Mouse (Mus musculus) hindbrain, postnatal 0 days (tissue): ENCODE measurements at regions not wholly inside any gene's neighbourhood (a gene's known extent, or its start where the extent isn't known, plus 50 kb on each side); places are given as distances from the start of the nearest gene placed in this dataset.

Experiments used
- ATAC-seq: fragments of 200-750 bp; cut with Nextera tagmentation; 2 replicates; pipeline ENCODE4 v1.8.0; 2017; ENCODE audit warnings: mild to moderate bottlenecking, moderate TSS enrichment, moderate library complexity
- DNase-seq: peaks from one replicate; pipeline ENCODE4 v3.0.0-alpha.2; 2015; ENCODE audit warnings: low spot score
- H3K27ac ChIP-seq: fragments of 300-500 bp; sonication (generic); 2 replicates; pipeline ENCODE4 v1.5.1; 2014; ENCODE audit warnings: mild to moderate bottlenecking
- H3K27me3 ChIP-seq: fragments of 300-500 bp; sonication (generic); 2 replicates; pipeline ENCODE4 v1.6.1; 2014; ENCODE audit warnings: low read length, mixed read lengths; ENCODE audit not compliant: insufficient read depth
- H3K36me3 ChIP-seq: fragments of 300-500 bp; sonication (generic); 2 replicates; pipeline ENCODE4 v1.6.1; 2014; ENCODE audit warnings: low read length, mixed read lengths; ENCODE audit not compliant: insufficient read depth
- H3K4me1 ChIP-seq: fragments of 300-500 bp; sonication (generic); 2 replicates; pipeline ENCODE4 v1.6.1; 2014; ENCODE audit warnings: antibody characterized with exemption, low read length, mixed read lengths; ENCODE audit not compliant: insufficient read depth
- H3K4me2 ChIP-seq: fragments of 300-500 bp; sonication (generic); 2 replicates; pipeline ENCODE4 v1.6.1; 2014; ENCODE audit warnings: low read depth, mild to moderate bottlenecking, low read length, moderate library complexity, mixed read lengths
- H3K4me3 ChIP-seq: fragments of 300-500 bp; sonication (generic); 2 replicates; pipeline ENCODE4 v1.5.1; 2014; ENCODE audit warnings: low read length
- H3K9ac ChIP-seq: fragments of 300-500 bp; sonication (generic); replicated peaks from 2 replicates; pipeline ENCODE4 v1.6.1; 2014; ENCODE audit warnings: mild to moderate bottlenecking, low read length, moderate library complexity, mixed read lengths
- H3K9me3 ChIP-seq: fragments of 300-500 bp; sonication (generic); 2 replicates; pipeline ENCODE4 v1.6.1; 2016; ENCODE audit warnings: low read length, mixed read lengths
- CTCF ChIP-seq: IDR thresholded peaks from 2 replicates; pipeline ENCODE4 v1.5.1; 2016; ENCODE audit warnings: antibody characterized with exemption, control low read depth, low read depth
- WGBS: fragments of 180-500 bp; shearing (Covaris S2); extraction: QIAGEN DNeasy Blood & Tissue Kit; methylation state at CpG from one replicate; pipeline ENCODE4 v1.1.7; 2014; 5-methylcytosine and 5-hydroxymethylcytosine counted together

DNA sequence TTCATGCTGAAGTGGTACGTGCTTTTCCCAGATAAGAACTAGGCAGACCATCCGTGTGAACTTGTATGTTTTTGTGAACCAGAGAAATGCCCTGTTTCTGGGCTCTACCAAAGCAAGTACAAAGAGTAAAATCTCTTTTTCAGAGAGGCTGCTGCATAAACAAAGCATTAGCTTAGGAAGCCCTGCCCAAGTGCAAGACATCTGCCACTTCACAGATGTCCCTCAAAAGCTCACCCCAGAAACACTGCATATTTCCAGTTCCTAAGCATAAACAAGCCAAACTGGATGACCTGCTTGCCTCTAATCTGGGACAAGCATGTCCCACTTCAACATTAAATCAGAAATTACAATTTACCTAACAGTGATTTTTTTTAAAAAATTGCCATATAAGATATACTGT lies 556.7 kb downstream of the 1190002N15Rik start:
- ATAC-seq: no peak
- no peaks in the 10 kb centered on the region for H3K27me3 ChIP-seq
- 61% methylated on average over 2 of the region's 2 CpGs for WGBS
- H3K4me3 ChIP-seq: no peak overlapping the region
- no peaks in the 10 kb centered on the region for H3K4me1 ChIP-seq
- TF ChIP-seq CTCF: no peak
- no peak overlapping the region for H3K9ac ChIP-seq
- no peaks in the 10 kb centered on the region for H3K36me3 ChIP-seq
- no peak for DNase-seq
- no peak overlapping the region for H3K4me2 ChIP-seq
- no peak overlapping the region for H3K27ac ChIP-seq
- H3K9me3 ChIP-seq: no peaks in the 10 kb centered on the region

DNA sequence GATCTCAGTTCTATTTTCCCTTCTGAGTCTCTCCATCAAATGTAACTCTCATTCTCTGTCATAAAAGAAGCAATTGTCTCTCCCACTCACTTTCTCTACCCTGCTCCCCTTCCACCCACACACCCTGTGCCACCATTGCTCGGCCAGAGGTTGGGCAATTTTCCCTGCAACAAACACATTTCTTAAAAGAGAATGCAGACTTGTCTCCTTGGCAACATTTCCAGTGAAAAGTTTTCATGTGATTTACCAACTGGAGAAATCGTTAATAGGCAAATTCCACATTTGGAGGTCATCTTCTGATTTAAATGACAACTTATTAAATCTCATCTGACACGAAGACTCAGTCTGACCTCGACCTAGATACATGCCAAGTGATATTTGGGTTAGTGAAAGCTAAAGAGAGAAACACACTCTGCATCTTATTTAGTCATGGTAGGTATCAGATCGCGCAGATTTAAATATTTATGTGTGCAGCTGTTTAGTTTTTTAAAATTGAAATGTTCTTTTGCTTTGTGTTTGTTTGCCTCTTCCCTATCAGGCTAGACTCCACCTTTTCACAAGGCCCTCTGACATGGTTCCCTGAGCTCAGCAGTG lies 568.1 kb downstream of the 1190002N15Rik start:
- Histone ChIP-seq H3K4me2 (no peak overlapping the region), H3K27ac (no peak overlapping the region), H3K4me3 (no peak overlapping the region), H3K9me3 (no peaks in the 10 kb centered on the region), H3K36me3 (no peaks in the 10 kb centered on the region), H3K4me1 (no peaks in the 10 kb centered on the region), H3K9ac (no peak overlapping the region), H3K27me3 (no peaks in the 10 kb centered on the region)
- WGBS: 63% methylated on average over 6 of the region's 6 CpGs
- ATAC-seq (no peak), DNase-seq (no peak)
- TF ChIP-seq CTCF: no peak

DNA sequence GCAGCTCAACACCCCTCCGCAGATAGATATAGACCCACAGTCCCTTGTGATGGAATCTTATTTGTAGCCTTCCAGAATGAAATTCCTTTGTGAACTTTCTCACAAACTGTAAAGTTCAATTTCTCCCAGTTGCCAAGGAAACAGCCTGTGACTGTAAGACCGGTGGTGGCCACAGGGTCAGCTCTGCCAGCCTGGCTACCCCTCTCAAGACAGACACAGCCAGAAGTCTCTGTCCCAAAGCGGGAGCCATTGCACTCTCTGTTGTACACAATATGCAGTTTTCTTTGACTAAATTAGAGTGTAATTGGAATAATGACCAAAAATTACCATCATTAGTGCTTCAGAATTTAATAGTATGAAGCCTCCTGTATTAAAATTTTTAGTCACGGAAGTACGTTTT lies 568.8 kb downstream of the 1190002N15Rik start:
- ATAC-seq (no peak), DNase-seq (peak; percentile 15)
- TF ChIP-seq CTCF: no peak

DNA sequence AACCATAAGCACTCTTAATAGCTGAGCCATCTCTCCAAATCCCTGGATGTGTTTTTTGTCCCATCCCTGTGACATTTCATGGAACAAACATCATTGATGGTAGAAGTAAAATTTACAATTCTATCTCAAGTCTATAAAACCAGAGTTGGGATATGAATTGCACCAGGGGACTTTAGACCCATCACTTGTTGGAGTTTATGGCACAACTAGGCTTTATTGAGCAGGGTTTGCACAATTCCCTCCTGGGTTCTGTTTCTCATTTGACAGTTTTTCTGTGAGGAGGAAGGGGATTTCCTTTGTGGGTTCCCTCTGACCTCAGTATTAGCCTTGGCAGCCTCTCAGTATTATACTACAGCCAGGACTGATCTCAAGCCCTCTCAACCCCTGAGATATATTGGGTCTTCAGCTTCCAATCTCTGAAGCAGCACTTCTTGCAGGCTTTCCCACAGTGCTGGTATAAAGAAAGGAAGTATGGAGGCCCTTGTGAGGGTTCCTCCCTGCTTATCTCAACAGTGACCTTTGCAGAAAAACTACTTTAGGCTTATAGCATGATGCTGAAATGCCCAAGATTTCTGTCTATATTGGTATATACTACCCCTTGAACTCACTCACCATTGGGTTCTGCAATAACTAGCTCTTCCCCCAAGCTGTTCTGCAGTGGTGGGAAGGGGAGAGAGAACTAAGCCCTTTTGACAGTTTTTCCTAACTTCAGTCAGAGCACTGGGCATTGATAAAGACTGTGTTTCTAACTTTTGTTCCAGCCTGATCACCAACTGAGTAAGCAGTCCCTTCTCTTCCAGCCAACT lies 582.4 kb downstream of the 1190002N15Rik start:
- no peak overlapping the region for H3K4me2 ChIP-seq
- H3K36me3 ChIP-seq: no peaks in the 10 kb centered on the region
- DNase-seq (no peak), ATAC-seq (no peak)
- no peak overlapping the region for H3K27ac ChIP-seq
- H3K4me3 ChIP-seq: no peak overlapping the region
- TF ChIP-seq CTCF: no peak
- no peaks in the 10 kb centered on the region for H3K27me3 ChIP-seq
- H3K4me1 ChIP-seq: no peaks in the 10 kb centered on the region
- no peaks in the 10 kb centered on the region for H3K9me3 ChIP-seq
- H3K9ac ChIP-seq: no peak overlapping the region

More for the DNA sequence above, 568.8 kb downstream of the 1190002N15Rik start:
- H3K4me2 ChIP-seq: no peak overlapping the region
- H3K27me3 ChIP-seq: no peaks in the 10 kb centered on the region
- no peaks in the 10 kb centered on the region for H3K9me3 ChIP-seq
- H3K27ac ChIP-seq: no peak overlapping the region
- no peak overlapping the region for H3K9ac ChIP-seq
- WGBS: 59% methylated on average over 5 of the region's 5 CpGs
- H3K4me3 ChIP-seq: no peak overlapping the region
- no peaks in the 10 kb centered on the region for H3K4me1 ChIP-seq
- H3K36me3 ChIP-seq: no peaks in the 10 kb centered on the region

DNA sequence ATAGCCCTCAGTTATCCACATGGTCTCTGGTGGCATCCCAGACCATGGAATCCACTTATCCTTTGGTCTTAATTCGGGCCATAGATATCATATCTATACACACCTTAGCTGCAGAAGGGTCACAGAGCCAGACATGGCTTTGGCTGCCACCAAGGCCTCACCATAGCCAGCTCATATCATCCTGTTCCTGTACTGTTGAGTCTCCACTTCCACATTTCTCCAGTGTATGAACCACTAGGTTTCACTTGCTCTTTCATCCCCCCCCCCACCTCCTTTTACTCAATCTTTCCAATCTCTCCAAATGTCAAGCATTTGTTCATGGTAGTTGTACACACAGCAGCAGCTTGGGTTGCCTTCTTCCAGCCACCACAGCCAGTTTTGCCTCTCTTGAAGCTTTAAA lies 589.2 kb downstream of the 1190002N15Rik start:
- H3K9ac ChIP-seq: no peak overlapping the region
- H3K4me1 ChIP-seq: no peaks in the 10 kb centered on the region
- H3K4me3 ChIP-seq: no peak overlapping the region
- no peak overlapping the region for H3K27ac ChIP-seq
- TF ChIP-seq CTCF: no peak
- 86% methylated on average over 1 of the region's 1 CpGs for WGBS
- ATAC-seq (no peak), DNase-seq (no peak)
- H3K27me3 ChIP-seq: no peaks in the 10 kb centered on the region
- no peaks in the 10 kb centered on the region for H3K36me3 ChIP-seq
- no peak overlapping the region for H3K4me2 ChIP-seq
- no peaks in the 10 kb centered on the region for H3K9me3 ChIP-seq

DNA sequence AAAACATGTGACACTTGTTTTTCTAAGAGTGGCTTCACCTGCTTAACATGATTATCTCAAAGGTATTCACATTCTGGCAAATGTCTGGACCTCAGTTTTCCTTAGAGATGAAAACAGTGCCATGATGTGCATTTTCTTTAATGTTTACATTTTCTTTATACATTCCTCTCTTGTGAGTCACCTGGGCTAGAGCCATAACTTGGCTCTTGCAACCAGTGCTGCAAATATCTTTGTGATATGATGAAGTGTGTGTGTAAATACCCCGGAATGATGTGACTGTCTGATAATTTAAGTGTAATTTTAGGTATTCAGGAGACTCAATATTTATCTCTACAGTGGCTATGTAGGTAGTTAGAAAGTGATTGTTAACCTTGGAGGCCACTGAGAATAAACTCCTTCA lies 590.8 kb downstream of the 1190002N15Rik start:
- Histone ChIP-seq H3K4me2 (no peak overlapping the region), H3K36me3 (no peaks in the 10 kb centered on the region), H3K9ac (no peak overlapping the region), H3K4me3 (no peak overlapping the region), H3K4me1 (no peaks in the 10 kb centered on the region), H3K27ac (no peak overlapping the region), H3K27me3 (no peaks in the 10 kb centered on the region), H3K9me3 (no peaks in the 10 kb centered on the region)
- no peak for TF ChIP-seq CTCF
- DNase-seq (no peak), ATAC-seq (no peak)
- WGBS: 96% methylated on average over 1 of the region's 1 CpGs

DNA sequence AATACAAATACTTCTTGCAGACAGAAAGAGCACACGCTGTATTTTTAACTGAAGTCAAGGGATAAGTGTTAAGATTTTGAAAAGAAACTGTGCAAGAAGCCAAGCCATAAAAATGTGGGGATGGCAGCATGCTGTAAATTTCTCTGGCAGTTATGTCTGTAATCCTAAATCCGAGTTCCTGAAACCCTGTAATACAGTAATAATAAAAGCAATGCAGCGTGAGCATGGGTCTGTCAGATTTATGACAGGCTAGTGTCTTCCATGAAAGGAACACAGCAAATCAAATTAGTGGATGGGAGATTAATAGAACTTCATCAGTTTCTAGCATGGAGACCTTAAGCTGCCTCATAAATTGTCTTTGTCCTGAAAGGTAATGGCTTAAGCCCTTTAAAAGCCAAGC lies 597.7 kb downstream of the 1190002N15Rik start:
- H3K9me3 ChIP-seq: no peaks in the 10 kb centered on the region
- DNase-seq (no peak), ATAC-seq (no peak)
- H3K4me2 ChIP-seq: no peak overlapping the region
- H3K4me3 ChIP-seq: no peak overlapping the region
- no peaks in the 10 kb centered on the region for H3K27me3 ChIP-seq
- H3K4me1 ChIP-seq: no peaks in the 10 kb centered on the region
- no peak for TF ChIP-seq CTCF
- H3K9ac ChIP-seq: no peak overlapping the region
- H3K36me3 ChIP-seq: no peaks in the 10 kb centered on the region
- 75% methylated on average over 3 of the region's 3 CpGs for WGBS
- no peak overlapping the region for H3K27ac ChIP-seq
